Mouse (Mus musculus) MEL (cell line): Measurements from ENCODE around the gene Piezo1. TPM values are rescaled to one million over a fixed set of nuclear protein-coding genes. Genes with fewer than 3 reads are reported as not detected.

ENCODE experiments used
- DNase-seq: peaks from one replicate; pipeline ENCODE4 v3.0.0; 2011; ENCODE audit warnings: low read depth, low spot score
- H3K27ac ChIP-seq: 2 replicates; pipeline ENCODE4 v1.5.1; 2012; ENCODE audit warnings: low read depth, mild to moderate bottlenecking, control low read depth, low read length, moderate library complexity; ENCODE audit not compliant: control insufficient read depth
- H3K27me3 ChIP-seq, 2 experiments: fragments of 150-350 bp in 1 of 2; sonication (generic) in 1 of 2; 2 replicates each; pipeline ENCODE4 v1.6.1; 2012; ENCODE audit warnings: low read length in 2 of 2, mild to moderate bottlenecking in 2 of 2, improper control_type of control experiment in 1 of 2, moderate library complexity in 1 of 2; ENCODE audit not compliant: insufficient read depth in 2 of 2, control insufficient read depth in 1 of 2
- H3K36me3 ChIP-seq, 2 experiments: 2 replicates each; pipeline ENCODE4 v1.6.1; 2012 to 2014; ENCODE audit warnings: low read length in 2 of 2, improper control_type of control experiment in 1 of 2, inconsistent platforms in 1 of 2, mild to moderate bottlenecking in 1 of 2; ENCODE audit not compliant: insufficient read depth in 2 of 2, control insufficient read depth in 1 of 2
- H3K4me1 ChIP-seq, 2 experiments: fragments of 150-350 bp in 1 of 2; sonication (generic) in 1 of 2; 2 replicates each; pipeline ENCODE4 v1.6.1; 2012; ENCODE audit warnings: low read length in 2 of 2, improper control_type of control experiment in 1 of 2, mild to moderate bottlenecking in 1 of 2; ENCODE audit not compliant: insufficient read depth in 2 of 2, control insufficient read depth in 1 of 2
- H3K4me3 ChIP-seq, 2 experiments: fragments of 150-350 bp in 1 of 2; sonication (generic) in 1 of 2; 2 replicates each; pipeline ENCODE4 v1.5.1; 2012; ENCODE audit warnings: low read depth in 2 of 2, low read length in 2 of 2, mild to moderate bottlenecking in 2 of 2, moderate library complexity in 2 of 2, control low read depth in 1 of 2, improper control_type of control experiment in 1 of 2; ENCODE audit not compliant: control insufficient read depth in 1 of 2, insufficient read depth in 1 of 2
- H3K79me2 ChIP-seq: 2 replicates; pipeline ENCODE4 v1.6.1; 2012; ENCODE audit warnings: mild to moderate bottlenecking, low read length, moderate library complexity; ENCODE audit not compliant: control insufficient read depth, poor library complexity, insufficient read depth
- H3K9ac ChIP-seq: 2 replicates; pipeline ENCODE4 v1.6.1; 2012; ENCODE audit warnings: low read depth, mild to moderate bottlenecking, control low read depth, low read length, moderate library complexity; ENCODE audit not compliant: control insufficient read depth, poor library complexity, severe bottlenecking
- H3K9me3 ChIP-seq: fragments of 150-350 bp; sonication (generic); replicated peaks from 2 replicates; pipeline ENCODE4 v1.6.1; 2012; ENCODE audit warnings: mild to moderate bottlenecking, low read length, improper control_type of control experiment, moderate library complexity; ENCODE audit not compliant: insufficient read depth
- BHLHE40 ChIP-seq: IDR thresholded peaks from 2 replicates; pipeline ENCODE4 v1.6.1; 2012; ENCODE audit warnings: low read depth, mild to moderate bottlenecking, inconsistent platforms, low read length, improper control_type of control experiment, borderline replicate concordance
- CTCF ChIP-seq, 3 experiments: IDR thresholded peaks in 2 of 3; conservative IDR thresholded peaks in 1 of 3; 2 replicates each; pipeline ENCODE4 v1.5.1; 2011 to 2012; ENCODE audit warnings: low read length in 3 of 3, low read depth in 2 of 3, mild to moderate bottlenecking in 2 of 3, improper control_type of control experiment in 1 of 3, inconsistent platforms in 1 of 3, mixed read lengths in 1 of 3, moderate library complexity in 1 of 3; ENCODE audit not compliant: control insufficient read depth in 1 of 3, insufficient read depth in 1 of 3, poor library complexity in 1 of 3, severe bottlenecking in 1 of 3
- E2F4 ChIP-seq: IDR thresholded peaks from 2 replicates; pipeline ENCODE4 v1.6.1; 2011; ENCODE audit warnings: low read depth, low read length, improper control_type of control experiment, borderline replicate concordance
- ELF1 ChIP-seq: IDR thresholded peaks from 2 replicates; pipeline ENCODE4 v1.6.1; 2014; ENCODE audit warnings: low read depth, mild to moderate bottlenecking, inconsistent platforms, low read length, improper control_type of control experiment, moderate library complexity
- EP300 ChIP-seq, 2 experiments: IDR thresholded peaks; 2 replicates each; pipeline ENCODE4 v1.6.1; 2011; ENCODE audit warnings: improper control_type of control experiment in 2 of 2, low read length in 2 of 2, low read depth in 1 of 2, mild to moderate bottlenecking in 1 of 2
- MAX ChIP-seq: IDR thresholded peaks from 2 replicates; pipeline ENCODE4 v1.6.1; 2011; ENCODE audit warnings: low read length, improper control_type of control experiment
- MEF2A ChIP-seq: IDR thresholded peaks from 2 replicates; pipeline ENCODE4 v1.6.1; 2014; ENCODE audit warnings: low read depth, mild to moderate bottlenecking, inconsistent platforms, low read length, improper control_type of control experiment; ENCODE audit not compliant: poor library complexity, insufficient replicate concordance, severe bottlenecking; ENCODE audit errors: extremely low read depth
- MXI1 ChIP-seq: IDR thresholded peaks from 2 replicates; pipeline ENCODE4 v1.6.1; 2011; ENCODE audit warnings: mild to moderate bottlenecking, low read depth, low read length, improper control_type of control experiment
- MYC ChIP-seq: IDR thresholded peaks from 2 replicates; pipeline ENCODE4 v1.6.1; 2011; ENCODE audit warnings: low read depth, mild to moderate bottlenecking, low read length, improper control_type of control experiment, moderate library complexity
- NELFE ChIP-seq: IDR thresholded peaks from 2 replicates; pipeline ENCODE4 v1.6.1; 2011; ENCODE audit warnings: low read depth, low read length, improper control_type of control experiment
- NRF1 ChIP-seq: IDR thresholded peaks from 2 replicates; pipeline ENCODE4 v1.6.1; 2014; ENCODE audit warnings: low read depth, mild to moderate bottlenecking, inconsistent platforms, low read length, improper control_type of control experiment, moderate library complexity; ENCODE audit not compliant: poor library complexity, insufficient read depth, severe bottlenecking
- POLR2A ChIP-seq, 2 experiments: IDR thresholded peaks; 2 replicates each; pipeline ENCODE4 v1.6.1; 2011 to 2012; ENCODE audit warnings: low read length in 2 of 2, mild to moderate bottlenecking in 2 of 2, control low read depth in 1 of 2, improper control_type of control experiment in 1 of 2, low read depth in 1 of 2, moderate library complexity in 1 of 2; ENCODE audit not compliant: control insufficient read depth in 1 of 2, insufficient read depth in 1 of 2, poor library complexity in 1 of 2
- RAD21 ChIP-seq: IDR thresholded peaks from 2 replicates; pipeline ENCODE4 v1.6.1; 2011; ENCODE audit warnings: mild to moderate bottlenecking, low read depth, low read length, improper control_type of control experiment
- SIN3A ChIP-seq: IDR thresholded peaks from 2 replicates; pipeline ENCODE4 v1.6.1; 2012; ENCODE audit warnings: low read length, improper control_type of control experiment, inconsistent platforms
- TCF12 ChIP-seq: IDR thresholded peaks from 2 replicates; pipeline ENCODE4 v1.6.1; 2014; ENCODE audit warnings: low read depth, mild to moderate bottlenecking, inconsistent platforms, low read length, improper control_type of control experiment, moderate library complexity
- UBTF ChIP-seq: IDR thresholded peaks from 2 replicates; pipeline ENCODE4 v1.6.1; 2012; ENCODE audit warnings: low read depth, mild to moderate bottlenecking, inconsistent platforms, low read length, improper control_type of control experiment, moderate library complexity, borderline replicate concordance; ENCODE audit not compliant: insufficient read depth
- USF1 ChIP-seq: IDR thresholded peaks from 2 replicates; pipeline ENCODE4 v1.6.1; 2014; ENCODE audit warnings: low read depth, mild to moderate bottlenecking, inconsistent platforms, low read length, improper control_type of control experiment, moderate library complexity
- ZC3H11A ChIP-seq: IDR thresholded peaks from 2 replicates; pipeline ENCODE4 v1.6.1; 2012; ENCODE audit warnings: low read depth, mild to moderate bottlenecking, inconsistent platforms, low read length, improper control_type of control experiment
- ZMIZ1 ChIP-seq: IDR thresholded peaks from 2 replicates; pipeline ENCODE4 v1.6.1; 2012; ENCODE audit warnings: low read depth, mild to moderate bottlenecking, inconsistent platforms, low read length, improper control_type of control experiment, moderate library complexity
- ZNF384 ChIP-seq: IDR thresholded peaks from 2 replicates; pipeline ENCODE4 v1.6.1; 2012; ENCODE audit warnings: low read depth, mild to moderate bottlenecking, inconsistent platforms, low read length, improper control_type of control experiment
- polyA plus RNA-seq, 2 experiments: library from polyadenylated mRNA; stranded (reverse) in 1 of 2; unstranded in 1 of 2; fragments of >175 nt in 1 of 2; fragments of >200 nt in 1 of 2; gene quantifications; 2 replicates each; pipeline versions ENCODE4 v1.2.1 to v1.2.4; 2012; ENCODE audit warnings: low replicate concordance in 2 of 2, low read depth in 1 of 2; ENCODE audit not compliant: insufficient read length in 2 of 2, insufficient read depth in 1 of 2, missing spikeins in 1 of 2
- total RNA-seq: library from RNA; depleted of rRNA; stranded (reverse); fragments of 300-350 nt; gene quantifications from 2 replicates; pipeline ENCODE4 v1.2.3, GENCODE M21; 2012

Piezo1 gene
- total and polyA plus RNA-seq, 3 experiments: 35.1 to 223 (median 144) TPM

- Histone ChIP-seq H3K27me3 (no peaks in the 10 kb centered on the region; a peak in 1 of 4 replicates), H3K4me3 (no peak overlapping the region), H3K27ac (no peak overlapping the region), H3K79me2 (no peaks in the 10 kb centered on the region), H3K36me3 (peaks cover 0 to 8% of the 10 kb centered on the region in 2 experiments; a peak in 2 of 4 replicates), H3K9me3 (no peaks in the 10 kb centered on the region), H3K9ac (no peak overlapping the region), H3K4me1 (peaks cover 2 to 32% of the 10 kb centered on the region in 2 experiments; a peak in 3 of 4 replicates)
- TF ChIP-seq ZNF384 (no peak), TCF12 (no peak), RAD21 (no peak), ZMIZ1 (no peak), EP300 (IDR thresholded peaks at IDR 0.05; ENCODE audit: low read depth in 1 of 2, low read length in 2 of 2) (no peak), NRF1 (no peak), MXI1 (no peak), UBTF (no peak), CTCF (IDR thresholded peaks at IDR 0.05 in 2 of 3, conservative IDR thresholded peaks at IDR 0.05 in 1 of 3; ENCODE audit: control insufficient read depth in 1 of 3, insufficient read depth in 1 of 3, low read depth in 2 of 3, low read length in 3 of 3, poor library complexity in 1 of 3, severe bottlenecking in 1 of 3) (no peak), NELFE (no peak), BHLHE40 (no peak), POLR2A (IDR thresholded peaks at IDR 0.05; ENCODE audit: control insufficient read depth in 1 of 2, insufficient read depth in 1 of 2, low read depth in 1 of 2, low read length in 2 of 2, poor library complexity in 1 of 2) (no peak), ELF1 (no peak), SIN3A (no peak), MEF2A (no peak), MYC (no peak), MAX (no peak), USF1 (no peak), E2F4 (no peak), ZC3H11A (no peak)
- DNase-seq: peak; percentile 23
Observed at GRCm38 (mm10) chr8:122461473-122462148, 89.5 kb downstream of the Piezo1 start.
